Mouse (Mus musculus) erythroblast, embryonic 14.5 days (primary cell): ENCODE measurements around the gene Thsd7b.
"Not testable (repeated sequence)": the region's sequence is repeated elsewhere in the genome, so short reads cannot be mapped to it uniquely, and the experiment has no call there.

Experiments
- GATA1 ChIP-seq: IDR thresholded peaks from 2 replicates; pipeline ENCODE4 v1.6.1; 2012; ENCODE audit warnings: low read length, inconsistent platforms, mixed read lengths
- TAL1 ChIP-seq: IDR thresholded peaks from 3 replicates; pipeline ENCODE4 v1.6.1; 2012; ENCODE audit warnings: low read length, inconsistent platforms, mixed read lengths

- not testable (repeated sequence) for TF ChIP-seq GATA1, TAL1
These were observed 973.8 kb downstream of the Thsd7b start for GRCm38 (mm10) chr1:130246930-130247329.
